Mouse (Mus musculus) G1E (cell line): ENCODE measurements around the gene Prap1.

Experiments used
- CTCF ChIP-seq: IDR thresholded peaks from 2 replicates; pipeline ENCODE4 v1.5.1; 2012; ENCODE audit warnings: low read depth, low read length, inconsistent platforms, mixed read lengths
- GATA1 ChIP-seq: IDR thresholded peaks from 2 replicates; pipeline ENCODE4 v1.6.1; 2012; ENCODE audit warnings: borderline replicate concordance, low read length, inconsistent platforms, mixed read lengths
- TAL1 ChIP-seq: conservative IDR thresholded peaks from 2 replicates; pipeline ENCODE4 v1.6.1; 2012; ENCODE audit warnings: low read depth, low read length, inconsistent platforms, mixed read lengths

DNA sequence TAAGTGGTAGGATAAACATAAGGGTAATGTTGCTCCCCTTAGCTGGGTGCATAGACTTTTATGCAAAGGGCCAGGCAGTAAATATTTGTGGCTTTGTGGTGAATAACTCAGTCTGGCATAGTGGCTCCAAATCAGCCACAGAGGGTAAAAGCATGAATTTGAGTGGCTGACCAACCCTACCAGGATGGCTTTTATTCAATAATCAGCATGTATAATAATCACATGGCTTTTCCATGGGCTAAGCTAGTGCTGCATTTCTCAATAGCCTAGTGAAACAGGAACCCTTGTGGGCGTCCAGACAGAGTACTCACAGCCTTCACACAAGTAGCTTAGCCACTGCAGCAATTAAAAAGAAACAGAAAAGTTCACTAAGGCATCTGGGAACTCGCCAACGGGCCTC, 18.7 kb downstream of the Prap1 start:
- TF ChIP-seq GATA1 (no peak), CTCF (no peak), TAL1 (no peak)
